Mouse (Mus musculus) forebrain, embryonic 10.5 days (tissue): ENCODE data around the gene Gm49486. TPM values are rescaled to one million over a fixed set of nuclear protein-coding genes. Genes with fewer than 3 reads are reported as not detected.
A peak's percentile ranks its signal among the peaks of the same experiment; 100 is the strongest.

Experiments
- DNase-seq: peaks from one replicate; pipeline ENCODE4 v3.0.0-alpha.2; 2017; ENCODE audit warnings: low spot score; ENCODE audit errors: extremely low spot score
- H3K27ac ChIP-seq: fragments of 300-500 bp; sonication (generic); 2 replicates; pipeline ENCODE4 v1.5.1; 2016; ENCODE audit warnings: mild to moderate bottlenecking
- H3K27me3 ChIP-seq: fragments of 300-500 bp; sonication (generic); 2 replicates; pipeline ENCODE4 v1.6.1; 2016; ENCODE audit warnings: mild to moderate bottlenecking; ENCODE audit not compliant: poor library complexity, severe bottlenecking
- H3K36me3 ChIP-seq: fragments of 300-500 bp; sonication (generic); replicated peaks from 2 replicates; pipeline ENCODE4 v1.6.1; 2016; ENCODE audit warnings: mild to moderate bottlenecking, moderate library complexity
- H3K4me1 ChIP-seq: fragments of 300-500 bp; sonication (generic); 2 replicates; pipeline ENCODE4 v1.6.1; 2016
- H3K4me3 ChIP-seq: fragments of 300-500 bp; sonication (generic); 2 replicates; pipeline ENCODE4 v1.5.1; 2016; ENCODE audit warnings: mild to moderate bottlenecking, moderate library complexity
- H3K9me3 ChIP-seq: fragments of 300-500 bp; sonication (generic); 2 replicates; pipeline ENCODE4 v1.6.1; 2016; ENCODE audit warnings: mild to moderate bottlenecking, moderate library complexity
- WGBS: fragments of 180-500 bp; shearing (Covaris S2); methylation state at CpG from one replicate; pipeline ENCODE4 v1.1.7; 2016; 5-methylcytosine and 5-hydroxymethylcytosine counted together
- polyA plus RNA-seq: library from polyadenylated mRNA; unstranded; fragments of >200 nt; fragmentation: Nextera tagmentation; extraction: Ambion mirVana; gene quantifications from 2 replicates; pipeline ENCODE4 v1.2.1, GENCODE M21; 2016

Gm49486 gene
- polyA plus RNA-seq, 1 experiment from 2014 or later: 0.14 TPM

DNA sequence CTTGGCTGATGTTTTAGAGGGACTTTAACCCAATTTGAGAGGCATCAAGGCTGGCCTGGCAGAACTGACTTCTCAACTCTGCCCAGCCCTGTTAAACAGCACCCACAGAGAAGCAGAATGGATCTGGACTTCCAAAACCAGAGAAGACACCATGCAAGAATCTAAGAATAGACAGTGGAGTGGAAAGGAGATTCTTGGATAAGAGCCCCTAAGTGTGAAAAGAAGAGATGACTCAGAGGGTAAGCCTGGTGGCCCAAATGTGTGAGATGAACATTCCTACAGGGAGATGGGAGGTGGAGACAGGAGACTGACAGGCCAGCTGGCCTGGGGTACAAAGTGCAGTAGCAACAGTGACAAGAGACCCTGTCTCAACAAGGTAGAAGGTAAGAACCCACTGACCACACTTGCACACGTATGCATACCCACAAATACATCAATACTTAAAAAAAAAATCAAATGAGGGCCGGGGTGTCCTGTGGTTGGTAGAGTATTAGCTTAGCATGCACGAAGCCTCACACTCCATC is 33.7 kb downstream of the Gm49486 start:
- Histone ChIP-seq H3K27me3 (peaks cover 77% of the 10 kb centered on the region), H3K4me3 (no peak overlapping the region), H3K27ac (no peak overlapping the region), H3K36me3 (no peaks in the 10 kb centered on the region), H3K9me3 (no peaks in the 10 kb centered on the region), H3K4me1 (peaks cover 28% of the 10 kb centered on the region)
- no peak for DNase-seq
- WGBS: 89% methylated on average over 3 of the region's 3 CpGs

DNA sequence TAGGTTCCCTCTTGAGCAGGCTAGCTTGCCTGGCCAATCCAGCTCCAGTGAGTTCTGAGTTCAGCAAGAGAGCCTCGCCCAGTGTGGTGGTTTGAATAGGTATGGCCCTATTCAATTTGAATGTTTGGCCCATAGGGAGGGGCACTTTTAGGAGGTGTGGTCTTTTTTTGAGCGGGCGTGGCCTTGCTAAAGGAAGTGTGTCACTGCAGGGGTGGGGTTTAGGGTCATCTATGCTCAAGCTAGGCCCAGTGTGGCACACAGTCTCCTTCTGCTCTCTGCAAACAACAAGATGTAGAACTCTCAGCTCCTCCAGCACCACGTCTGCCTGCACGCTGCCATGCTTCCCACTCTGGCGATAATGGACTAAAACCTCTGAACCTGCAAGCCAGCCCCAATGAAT is 34.5 kb downstream of the Gm49486 start:
- 91% methylated on average over 6 of the region's 6 CpGs for WGBS
- H3K4me3 ChIP-seq: no peak overlapping the region
- no peak for DNase-seq
- H3K36me3 ChIP-seq: no peaks in the 10 kb centered on the region
- no peaks in the 10 kb centered on the region for H3K9me3 ChIP-seq
- peaks cover 76% of the 10 kb centered on the region for H3K27me3 ChIP-seq
- no peak overlapping the region for H3K27ac ChIP-seq
- peaks cover 29% of the 10 kb centered on the region for H3K4me1 ChIP-seq

DNA sequence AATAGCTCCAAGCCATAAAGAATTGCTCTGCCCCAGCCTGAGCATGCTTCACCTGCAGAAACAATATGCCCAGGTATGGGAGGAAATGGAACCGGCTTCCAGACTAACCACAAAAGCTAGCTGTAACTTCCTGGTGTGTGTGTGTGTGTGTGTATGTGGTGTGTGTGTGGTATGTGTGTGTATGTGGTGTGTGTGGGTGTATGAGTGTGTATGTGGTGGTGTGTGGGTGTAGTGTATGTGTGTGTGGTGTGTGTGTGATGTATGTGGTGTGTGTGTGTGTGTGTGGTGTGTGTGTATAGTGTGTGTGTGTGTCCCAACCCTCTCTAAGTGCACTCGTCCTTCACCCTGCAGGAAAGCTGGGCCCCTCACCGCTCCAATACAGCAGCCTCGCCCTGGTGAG is 36.2 kb downstream of the Gm49486 start:
- H3K9me3 ChIP-seq: no peaks in the 10 kb centered on the region
- 73% methylated on average over 4 of the region's 4 CpGs for WGBS
- H3K4me1 ChIP-seq: peaks cover 30% of the 10 kb centered on the region
- peaks cover 71% of the 10 kb centered on the region for H3K27me3 ChIP-seq
- H3K36me3 ChIP-seq: no peaks in the 10 kb centered on the region
- DNase-seq: no peak
- H3K27ac ChIP-seq: no peak overlapping the region
- H3K4me3 ChIP-seq: no peak overlapping the region

DNA sequence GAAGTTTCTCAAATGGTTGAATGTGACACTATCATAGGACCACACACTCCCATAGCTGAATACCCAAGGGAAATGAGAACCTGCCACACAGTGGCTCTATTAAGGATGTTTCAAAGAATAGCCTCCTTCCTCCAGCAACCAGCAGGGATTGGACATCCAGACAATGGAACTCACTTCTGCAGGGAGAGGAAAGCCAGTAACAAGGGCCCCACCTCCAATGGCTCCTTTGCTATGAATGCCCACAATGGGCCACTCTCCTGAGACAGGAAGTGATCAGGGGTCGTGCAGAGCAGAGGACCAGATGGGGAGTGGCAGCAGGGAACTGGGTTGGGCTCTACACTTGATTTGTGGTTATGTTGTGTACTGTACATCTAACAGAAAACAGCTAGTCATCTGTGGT is 39.3 kb downstream of the Gm49486 start:
- no peak overlapping the region for H3K4me3 ChIP-seq
- 38% methylated on average over 1 of the region's 1 CpGs for WGBS
- H3K27me3 ChIP-seq: peaks cover 59% of the 10 kb centered on the region
- H3K4me1 ChIP-seq: peaks cover 21% of the 10 kb centered on the region
- no peak for DNase-seq
- no peaks in the 10 kb centered on the region for H3K9me3 ChIP-seq
- no peak overlapping the region for H3K27ac ChIP-seq
- no peaks in the 10 kb centered on the region for H3K36me3 ChIP-seq

DNA sequence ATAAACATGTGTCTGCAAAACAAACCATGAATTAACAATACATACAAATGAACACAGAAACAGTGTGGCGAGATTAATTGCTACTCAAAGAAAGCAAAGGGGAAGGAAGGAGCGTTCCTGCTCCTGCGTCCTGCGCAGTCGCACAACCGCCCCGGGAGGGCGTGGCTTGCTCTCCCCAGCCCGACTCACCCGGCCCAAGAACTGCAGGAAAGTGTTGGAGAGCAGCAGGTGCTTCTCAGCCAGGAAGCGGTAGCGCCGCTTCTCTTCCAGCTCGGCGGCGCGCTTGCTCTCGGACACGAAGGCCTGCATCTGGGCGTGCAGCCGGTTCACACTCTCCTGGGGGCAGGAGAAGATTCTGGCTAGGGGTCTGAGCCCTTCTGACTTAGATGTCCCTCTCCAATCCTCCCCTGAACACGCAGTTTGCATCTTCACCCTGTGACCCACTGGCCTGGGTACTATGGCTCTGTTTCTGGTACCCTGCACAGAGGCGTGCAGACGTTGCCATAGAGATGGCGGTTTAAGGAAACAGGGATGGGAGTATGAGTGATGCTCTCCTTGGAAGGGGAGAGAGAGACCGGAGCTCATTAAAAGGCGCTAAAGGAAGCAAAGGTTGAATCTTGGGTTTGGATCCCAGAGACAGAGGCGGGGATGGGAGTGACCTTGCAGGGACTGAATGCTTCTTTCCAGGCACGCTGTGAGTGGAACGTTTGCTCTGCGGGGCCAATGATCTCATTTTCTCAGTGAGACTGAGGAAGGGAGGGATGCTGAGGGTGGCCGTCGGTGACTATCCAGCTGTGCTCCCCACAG is 41.3 kb downstream of the Gm49486 start:
- WGBS: 1% methylated on average over 33 of the region's 33 CpGs
- peaks cover 23% of the 10 kb centered on the region for H3K4me1 ChIP-seq
- no peaks in the 10 kb centered on the region for H3K36me3 ChIP-seq
- peak overlapping the region; percentile 82 for H3K27ac ChIP-seq
- H3K4me3 ChIP-seq: peak overlapping the region; percentile 59
- H3K9me3 ChIP-seq: no peaks in the 10 kb centered on the region
- H3K27me3 ChIP-seq: peaks cover 43% of the 10 kb centered on the region
- peak; percentile 73 for DNase-seq

DNA sequence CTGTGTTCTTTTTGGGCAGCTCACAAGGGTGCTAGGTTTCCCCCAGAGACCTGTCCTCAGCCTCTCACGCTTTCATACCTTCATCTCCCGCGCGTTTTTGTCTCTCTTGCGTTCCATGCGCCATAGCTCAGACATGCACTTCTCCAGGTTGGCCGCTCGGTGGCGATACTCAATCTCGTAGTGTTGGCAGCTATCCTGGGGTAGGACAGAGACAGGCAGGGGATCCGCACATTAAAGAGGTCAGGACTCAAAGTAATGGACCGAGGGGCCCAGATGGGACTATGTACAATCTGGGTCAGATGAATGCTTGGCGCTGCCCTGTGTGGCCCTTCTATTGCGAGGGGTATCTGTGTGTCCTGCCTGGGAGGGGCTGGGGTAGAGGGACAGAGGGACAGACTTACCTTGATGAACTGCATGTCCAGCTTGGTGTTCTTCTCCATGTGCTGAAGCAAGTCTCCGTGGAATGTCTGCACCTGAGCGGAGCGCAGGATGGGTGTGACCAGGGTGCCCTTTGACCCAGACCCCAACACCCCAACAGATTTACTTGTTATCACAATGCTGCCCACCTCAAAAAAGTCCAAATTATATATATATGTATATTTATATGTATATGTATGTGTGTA is 42.0 kb downstream of the Gm49486 start:
- H3K4me1 ChIP-seq: peaks cover 23% of the 10 kb centered on the region
- WGBS: 12% methylated on average over 17 of the region's 17 CpGs
- DNase-seq: peak; percentile 75
- H3K36me3 ChIP-seq: no peaks in the 10 kb centered on the region
- H3K9me3 ChIP-seq: no peaks in the 10 kb centered on the region
- peaks cover 43% of the 10 kb centered on the region for H3K27me3 ChIP-seq
- H3K4me3 ChIP-seq: peak overlapping the region; percentile 59
- peak overlapping the region; percentile 82 for H3K27ac ChIP-seq

DNA sequence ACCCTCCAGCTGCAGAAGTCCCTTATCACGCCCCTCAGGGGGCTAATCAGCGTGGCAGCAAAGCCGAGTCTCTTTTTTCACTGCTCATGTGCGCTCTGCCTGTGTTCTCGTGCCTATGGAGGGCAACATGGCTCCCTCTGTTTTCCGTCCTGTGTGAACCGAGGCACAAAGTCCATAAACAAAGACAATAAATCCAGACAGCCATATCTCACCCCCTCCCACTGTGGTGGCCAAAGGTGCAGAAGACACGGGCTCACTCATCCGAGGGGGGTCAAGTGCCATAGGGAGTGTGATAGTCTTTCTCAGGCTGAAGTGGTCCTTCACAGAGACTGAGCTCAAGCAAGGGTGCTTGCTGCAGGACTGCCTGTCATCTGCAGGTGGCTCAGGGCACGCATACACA is 43.8 kb downstream of the Gm49486 start:
- Histone ChIP-seq H3K27me3 (peaks cover 38% of the 10 kb centered on the region), H3K36me3 (no peaks in the 10 kb centered on the region), H3K9me3 (no peaks in the 10 kb centered on the region), H3K4me3 (no peak overlapping the region), H3K27ac (no peak overlapping the region), H3K4me1 (peaks cover 23% of the 10 kb centered on the region)
- DNase-seq: no peak
- 71% methylated on average over 10 of the region's 10 CpGs for WGBS

DNA sequence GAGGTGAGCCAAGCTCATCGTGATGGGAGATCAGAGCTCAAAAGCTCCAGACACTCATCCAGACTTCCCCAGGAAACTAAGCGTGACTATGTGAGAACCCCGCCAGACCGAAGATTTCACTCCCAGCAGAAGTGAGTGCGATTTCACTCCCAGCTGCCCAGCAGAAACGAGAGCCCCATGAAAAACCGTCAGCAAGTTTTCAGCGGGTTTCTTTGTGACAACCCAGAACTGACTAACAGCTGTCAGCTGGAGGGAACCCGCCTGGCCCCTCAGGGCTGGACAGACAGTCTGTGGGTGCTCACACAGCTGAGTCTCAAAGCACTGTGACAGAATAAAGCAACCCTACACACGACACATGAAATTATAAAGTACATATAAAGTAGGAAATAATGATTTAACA is 48.5 kb downstream of the Gm49486 start:
- peaks cover 6% of the 10 kb centered on the region for H3K4me1 ChIP-seq
- no peaks in the 10 kb centered on the region for H3K9me3 ChIP-seq
- peaks cover 7% of the 10 kb centered on the region; the same call in 1 of the 2 replicates for H3K27me3 ChIP-seq
- H3K36me3 ChIP-seq: no peaks in the 10 kb centered on the region
- WGBS: 75% methylated on average over 10 of the region's 10 CpGs
- H3K27ac ChIP-seq: no peak overlapping the region
- H3K4me3 ChIP-seq: no peak overlapping the region
- DNase-seq: no peak

DNA sequence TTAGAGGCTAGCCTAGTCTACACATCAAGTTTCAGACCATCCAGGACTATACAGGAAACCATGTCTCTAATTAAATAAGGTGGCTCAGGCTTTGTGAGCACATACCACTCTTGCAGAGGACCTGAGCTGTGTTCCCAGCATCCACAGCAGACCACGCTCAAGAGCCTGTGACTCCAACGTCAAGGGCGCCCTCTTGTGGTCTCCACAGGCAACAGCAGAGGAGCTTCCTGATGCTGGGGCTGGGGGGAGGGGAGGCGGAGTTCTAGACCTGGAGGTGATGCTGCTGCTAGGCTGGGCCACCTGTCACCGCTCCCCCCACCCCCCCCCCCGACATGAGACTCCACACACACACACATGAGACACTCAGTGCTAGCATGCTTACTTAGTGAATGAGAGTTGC is 51.0 kb downstream of the Gm49486 start:
- Histone ChIP-seq H3K9me3 (no peaks in the 10 kb centered on the region), H3K4me3 (no peak overlapping the region), H3K27ac (no peak overlapping the region), H3K36me3 (no peaks in the 10 kb centered on the region), H3K27me3 (no peaks in the 10 kb centered on the region), H3K4me1 (peaks cover 4% of the 10 kb centered on the region)
- DNase-seq: no peak
- WGBS: 19% methylated on average over 6 of the region's 6 CpGs

DNA sequence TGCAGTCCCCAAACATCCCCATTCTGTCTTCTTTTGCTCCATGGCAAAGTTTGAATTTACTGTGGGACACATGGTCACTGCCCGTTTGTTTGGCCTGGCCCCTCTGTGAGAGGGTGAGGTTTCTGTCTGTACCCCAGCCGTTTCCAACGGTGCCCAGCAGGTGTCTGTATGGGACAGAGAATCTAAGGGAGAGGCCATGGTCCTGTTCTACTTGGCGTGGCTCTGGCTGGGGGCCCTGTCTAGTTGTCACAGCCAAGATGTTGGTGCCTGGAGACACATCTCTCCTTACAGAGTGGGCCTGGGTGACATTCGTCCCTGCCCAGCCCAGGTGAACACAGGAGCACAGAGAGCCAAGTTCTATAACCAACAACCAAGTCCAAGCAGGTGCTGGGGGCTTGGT is 51.7 kb downstream of the Gm49486 start:
- WGBS: 69% methylated on average over 5 of the region's 5 CpGs
- Histone ChIP-seq H3K9me3 (no peaks in the 10 kb centered on the region), H3K4me1 (peaks cover 8% of the 10 kb centered on the region), H3K36me3 (no peaks in the 10 kb centered on the region), H3K27ac (no peak overlapping the region), H3K4me3 (no peak overlapping the region), H3K27me3 (no peaks in the 10 kb centered on the region)
- no peak for DNase-seq

DNA sequence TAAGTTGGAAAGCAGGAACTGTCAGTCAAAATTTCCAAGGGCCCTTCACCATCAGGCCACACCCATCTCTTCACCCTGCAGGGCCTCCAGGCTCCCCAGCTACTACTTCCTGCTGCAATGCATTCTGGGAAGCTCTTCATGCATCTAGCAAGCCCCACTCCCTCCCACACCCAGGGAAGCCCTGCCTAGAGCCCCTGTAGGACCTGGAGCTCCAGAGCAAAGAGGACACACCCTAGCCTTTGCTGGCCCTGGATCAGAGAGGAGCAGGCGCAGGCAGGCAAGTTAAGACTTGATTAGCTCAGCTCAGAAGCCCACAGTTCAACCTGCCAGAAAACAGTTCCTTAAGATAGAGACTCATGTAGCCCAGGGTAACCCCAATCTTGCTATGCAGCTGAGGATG is 52.2 kb downstream of the Gm49486 start:
- no peaks in the 10 kb centered on the region for H3K27me3 ChIP-seq
- peaks cover 8% of the 10 kb centered on the region for H3K4me1 ChIP-seq
- no peak overlapping the region for H3K4me3 ChIP-seq
- WGBS: 90% methylated on average over 1 of the region's 1 CpGs
- no peaks in the 10 kb centered on the region for H3K9me3 ChIP-seq
- peak; percentile 31 for DNase-seq
- H3K27ac ChIP-seq: 0 out of 2 replicates have a peak overlapping the region, but pooled peaks have one; percentile 15
- peaks cover 4% of the 10 kb centered on the region; the same call in 1 of the 2 replicates for H3K36me3 ChIP-seq

DNA sequence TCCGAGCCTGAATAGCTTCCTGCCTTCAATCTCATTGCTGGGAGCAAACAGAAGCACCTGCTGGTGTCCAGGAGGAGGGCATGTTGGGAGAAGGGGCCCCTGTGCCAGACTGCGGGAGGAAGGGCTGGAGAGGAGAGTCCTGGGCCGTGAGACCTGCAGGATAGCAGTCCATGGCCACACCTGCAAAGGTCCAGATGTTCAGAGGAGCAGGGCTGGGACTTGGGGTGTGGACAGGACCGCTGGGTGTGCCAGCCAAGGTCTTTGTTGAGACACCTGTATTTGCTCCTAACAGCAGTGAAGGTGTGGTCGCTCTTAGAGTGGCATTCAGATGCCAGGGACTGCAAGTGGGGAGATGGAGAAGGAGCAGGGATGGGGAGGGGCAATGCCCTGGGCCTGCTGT is 53.2 kb downstream of the Gm49486 start:
- Histone ChIP-seq H3K4me3 (no peak overlapping the region), H3K36me3 (peaks cover 14% of the 10 kb centered on the region), H3K4me1 (peaks cover 8% of the 10 kb centered on the region), H3K9me3 (no peaks in the 10 kb centered on the region), H3K27me3 (no peaks in the 10 kb centered on the region), H3K27ac (no peak overlapping the region)
- no peak for DNase-seq
- 86% methylated on average over 5 of the region's 5 CpGs for WGBS

DNA sequence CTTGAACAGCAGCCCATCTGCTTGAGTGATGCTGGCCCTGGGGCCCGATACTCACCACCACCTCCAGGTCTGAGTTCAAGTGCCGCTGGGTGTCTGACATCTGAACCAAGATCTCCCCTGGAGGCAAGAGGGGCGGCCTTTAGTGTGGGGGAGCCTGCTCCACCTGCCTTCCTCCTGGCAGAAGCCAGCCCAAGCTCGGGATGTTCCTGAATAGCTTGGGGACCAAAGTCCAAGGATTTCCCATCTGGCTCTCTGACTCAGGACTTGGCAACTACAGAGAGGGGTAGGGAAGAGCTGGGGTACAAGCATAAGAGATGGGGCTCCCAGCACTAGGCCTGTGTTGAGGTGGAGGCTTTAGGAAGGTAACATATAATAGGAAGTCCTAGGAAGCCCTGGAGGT is 54.2 kb downstream of the Gm49486 start:
- peaks cover 8% of the 10 kb centered on the region for H3K4me1 ChIP-seq
- WGBS: 88% methylated on average over 4 of the region's 4 CpGs
- DNase-seq: no peak
- H3K9me3 ChIP-seq: no peaks in the 10 kb centered on the region
- H3K4me3 ChIP-seq: no peak overlapping the region
- H3K27me3 ChIP-seq: no peaks in the 10 kb centered on the region
- peaks cover 23% of the 10 kb centered on the region for H3K36me3 ChIP-seq
- H3K27ac ChIP-seq: no peak overlapping the region
